Mouse (Mus musculus): ENCODE data around the gene Magi2.

The Magi2 gene

DNA sequence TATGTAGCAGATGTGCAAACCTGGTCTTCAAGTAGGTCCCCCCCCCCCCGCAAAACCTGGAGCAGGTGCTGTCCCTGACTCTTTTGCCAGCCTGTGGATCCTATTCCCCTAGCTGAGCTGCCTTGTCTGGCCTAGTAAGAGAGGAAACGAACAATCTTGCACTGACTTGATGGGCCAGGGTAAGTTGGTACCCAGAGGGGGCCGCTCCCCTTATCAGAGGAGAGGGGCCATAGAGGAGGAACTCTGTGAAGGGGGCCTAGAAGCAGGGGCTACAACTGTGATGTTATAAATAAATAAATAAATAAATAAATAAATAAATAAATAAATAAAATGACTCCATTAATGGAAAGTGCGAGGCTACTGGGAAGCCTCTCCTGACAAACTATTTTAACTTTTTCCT is 848.0 kb downstream of the Magi2 start:
- no peak for DNase-seq (ENCODE audit: low read depth, low spot score)

GRCm38 (mm10) chr5:20078931-20079330 is 852.1 kb downstream of the Magi2 start:
- DNase-seq (ENCODE audit: low read depth, low spot score) = no peak

DNA sequence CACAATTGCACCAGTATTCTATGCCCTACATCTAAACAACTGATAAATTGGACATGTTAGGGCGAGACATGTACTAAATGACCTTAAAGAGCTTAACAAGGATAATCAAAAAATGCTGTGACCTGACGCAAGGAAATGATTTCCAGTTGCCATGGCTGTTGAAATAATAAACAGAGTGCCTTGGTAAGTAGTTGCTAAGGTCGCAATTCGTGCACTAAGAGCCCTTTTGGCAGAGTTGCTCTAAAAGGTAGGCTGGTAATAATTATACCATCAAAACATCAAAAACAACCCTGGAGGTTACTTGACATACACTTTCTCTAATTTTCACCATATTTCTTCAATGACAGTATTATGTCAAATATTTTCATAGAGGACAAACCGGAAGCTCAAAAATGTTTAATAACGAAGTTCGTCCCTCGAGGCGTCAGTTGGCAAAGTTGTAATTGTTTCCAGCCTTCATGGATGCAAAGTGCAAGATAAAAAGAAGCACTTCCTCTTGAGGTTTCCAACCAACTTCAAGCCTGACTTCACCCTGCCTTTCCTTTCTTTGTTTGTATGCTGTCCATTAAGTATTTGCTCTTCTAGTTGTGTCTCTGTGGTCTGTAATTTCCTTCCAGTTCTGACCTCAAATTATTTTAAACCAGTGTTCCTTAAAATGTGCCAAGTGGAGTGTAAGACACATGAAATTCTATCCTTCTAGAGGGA is 853.9 kb downstream of the Magi2 start:
- peak; percentile 65 for DNase-seq (ENCODE audit: low read depth, low spot score)

DNA sequence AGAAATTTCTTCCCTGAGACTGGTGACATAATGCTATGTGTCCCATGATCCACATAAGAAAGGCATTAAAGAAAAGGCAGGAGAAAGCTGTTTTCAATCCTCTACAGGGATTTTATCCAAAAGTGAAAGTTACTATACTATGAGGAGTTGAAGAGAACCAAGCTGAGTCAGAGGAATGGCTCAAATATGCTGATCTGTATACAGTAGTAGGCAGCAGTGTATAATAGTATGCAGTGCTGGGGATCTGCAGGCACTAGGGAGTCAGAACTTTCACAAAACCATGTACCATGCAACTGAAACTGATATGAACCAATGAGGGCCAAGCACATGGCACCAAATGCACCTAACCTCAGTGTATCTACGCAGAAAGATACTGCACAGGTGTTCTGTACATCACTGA is 855.5 kb downstream of the Magi2 start:
- no peak for DNase-seq (ENCODE audit: low read depth, low spot score)

DNA sequence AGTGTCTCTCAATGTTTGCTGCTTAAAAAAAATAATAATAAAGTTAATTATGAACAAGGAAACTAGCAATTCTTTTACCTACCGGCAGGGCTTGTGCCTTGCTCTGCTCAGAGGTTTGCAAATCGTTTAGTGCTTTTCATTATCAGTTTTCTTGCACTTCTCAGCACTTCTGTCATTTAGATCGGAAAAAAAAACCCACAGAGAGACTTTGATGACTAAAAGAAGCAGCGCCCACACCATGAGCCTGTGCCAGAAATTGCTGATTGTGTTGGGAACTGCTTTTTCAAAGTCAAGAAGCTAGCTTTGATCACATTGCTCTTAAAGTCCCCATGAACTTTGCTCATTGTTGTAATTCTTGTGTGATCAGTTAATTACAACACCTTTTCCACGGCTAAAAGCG is 860.2 kb downstream of the Magi2 start:
- no peak for DNase-seq (ENCODE audit: low read depth, low spot score)

- DNase-seq (ENCODE audit: low read depth, low spot score) = no peak
These were observed 877.0 kb downstream of the Magi2 start for GRCm38 (mm10) chr5:20103869-20104268.

DNA sequence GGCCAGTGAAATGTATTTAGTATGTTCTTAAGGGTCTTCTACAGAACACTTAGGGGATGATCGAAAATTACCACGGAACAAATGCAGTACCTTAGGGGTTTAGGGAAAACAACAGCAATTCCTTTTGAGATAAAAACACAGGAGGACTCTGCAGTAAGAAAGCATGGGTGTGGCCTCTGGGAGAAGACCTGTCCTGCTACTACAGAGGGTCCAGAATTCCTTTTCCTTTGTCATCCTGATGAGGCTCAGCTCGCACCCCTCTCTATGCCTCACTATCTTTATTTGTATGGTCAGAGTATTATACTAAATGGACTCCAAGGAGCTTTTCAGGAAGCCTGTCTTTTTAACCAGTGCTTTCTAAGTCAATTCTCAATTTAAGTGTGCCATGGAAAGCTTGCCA is 877.7 kb downstream of the Magi2 start:
- no peak for DNase-seq (ENCODE audit: low read depth, low spot score)

- DNase-seq (ENCODE audit: low read depth, low spot score) = no peak
These were observed 882.7 kb downstream of the Magi2 start for GRCm38 (mm10) chr5:20109496-20109895.

- DNase-seq (ENCODE audit: low read depth, low spot score) = no peak
These were observed 890.3 kb downstream of the Magi2 start for GRCm38 (mm10) chr5:20117156-20117555.

- DNase-seq (ENCODE audit: low read depth, low spot score) = no peak
These were observed 913.4 kb downstream of the Magi2 start for GRCm38 (mm10) chr5:20140235-20140634.

DNA sequence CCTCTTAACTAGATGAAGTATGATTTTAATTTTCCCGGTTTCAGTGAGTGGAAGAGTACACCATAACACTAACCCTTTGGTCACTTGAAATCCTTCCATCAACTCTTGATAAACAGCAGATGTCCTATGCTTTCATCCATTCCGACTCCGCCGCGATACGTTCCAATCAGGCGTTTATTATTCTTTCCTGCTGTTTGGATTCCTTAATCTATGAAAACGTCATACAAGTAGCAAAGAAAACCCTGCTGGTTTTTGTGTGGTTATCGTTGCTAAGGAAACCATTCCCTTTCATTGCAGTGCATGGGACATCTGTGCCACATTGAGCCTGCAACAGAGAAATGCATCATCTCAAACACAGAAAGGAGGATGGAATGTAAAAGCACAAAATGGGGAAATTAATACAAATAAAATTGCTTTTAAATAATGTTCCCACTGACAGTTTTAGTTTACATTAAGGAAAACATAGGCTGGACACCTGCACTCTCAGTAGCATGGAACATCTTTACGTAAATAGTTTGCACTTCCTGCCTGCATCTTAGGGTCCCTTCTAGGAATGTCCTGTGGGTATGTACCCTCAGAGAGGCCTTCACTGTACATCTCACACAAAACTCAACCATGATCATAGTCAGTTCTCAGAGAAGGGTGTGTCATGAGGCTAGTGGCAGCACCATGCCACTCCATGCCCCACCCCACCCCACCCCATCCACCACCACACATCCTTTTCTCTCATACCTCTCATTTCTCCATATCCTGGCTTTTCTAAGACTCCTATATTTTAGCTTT is 914.0 kb downstream of the Magi2 start:
- DNase-seq (ENCODE audit: low read depth, low spot score) = peak; percentile 48

DNA sequence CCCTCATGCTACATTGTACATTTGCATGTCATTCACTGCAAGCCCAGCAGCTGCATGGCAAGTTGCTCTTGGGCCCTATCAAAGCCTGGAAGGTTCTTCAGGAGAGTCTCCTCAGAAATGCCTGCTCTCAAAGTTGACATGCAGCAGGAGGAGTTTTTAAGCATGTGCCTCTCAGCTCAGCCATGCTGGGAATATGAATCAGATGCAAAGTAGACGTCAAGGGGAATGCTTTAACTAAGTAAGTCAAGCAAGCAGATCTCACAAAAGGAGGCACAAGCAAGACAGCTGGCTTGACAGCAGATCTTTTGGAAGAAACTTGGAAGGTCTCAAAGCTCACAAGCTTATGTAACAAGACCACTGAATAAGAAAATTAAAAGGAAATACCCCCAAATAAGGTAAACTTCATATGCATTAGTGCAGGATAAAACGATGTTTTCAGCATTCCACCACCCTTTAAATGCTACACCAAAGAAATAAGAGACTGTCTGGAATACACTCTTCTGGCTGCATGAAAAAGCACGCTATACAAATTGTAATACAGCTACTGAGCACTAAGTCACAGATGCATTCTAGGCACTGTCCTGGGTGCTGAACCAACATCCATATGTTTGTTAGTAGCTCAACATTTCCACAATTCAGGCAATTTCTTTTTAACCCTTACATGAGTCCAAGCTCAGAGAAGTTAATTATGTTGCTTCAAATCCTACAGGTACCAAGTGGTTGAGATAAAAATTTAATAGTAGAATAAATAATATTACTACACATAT is 926.7 kb downstream of the Magi2 start:
- peak; percentile 20 for DNase-seq (ENCODE audit: low read depth, low spot score)

DNA sequence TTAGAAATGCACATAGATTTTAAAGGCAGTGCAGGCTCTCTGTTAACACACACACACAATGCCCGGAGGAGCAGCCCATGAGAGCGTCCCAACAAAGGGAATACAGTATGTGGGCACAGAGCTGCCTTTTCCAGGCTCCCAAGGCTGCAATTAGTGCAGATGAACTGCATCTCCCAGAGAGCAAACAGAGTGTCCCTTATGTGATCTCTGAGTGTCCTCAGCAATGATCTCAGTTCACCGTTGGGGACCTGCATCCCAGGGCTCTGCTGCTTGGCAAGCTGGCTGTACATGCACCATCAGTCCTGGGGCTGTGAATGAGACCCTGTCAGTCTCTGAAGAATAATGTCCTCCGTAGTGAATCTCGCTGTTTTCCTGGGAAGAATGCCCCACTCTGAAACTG is 969.9 kb downstream of the Magi2 start:
- DNase-seq (ENCODE audit: low read depth, low spot score) = no peak

DNA sequence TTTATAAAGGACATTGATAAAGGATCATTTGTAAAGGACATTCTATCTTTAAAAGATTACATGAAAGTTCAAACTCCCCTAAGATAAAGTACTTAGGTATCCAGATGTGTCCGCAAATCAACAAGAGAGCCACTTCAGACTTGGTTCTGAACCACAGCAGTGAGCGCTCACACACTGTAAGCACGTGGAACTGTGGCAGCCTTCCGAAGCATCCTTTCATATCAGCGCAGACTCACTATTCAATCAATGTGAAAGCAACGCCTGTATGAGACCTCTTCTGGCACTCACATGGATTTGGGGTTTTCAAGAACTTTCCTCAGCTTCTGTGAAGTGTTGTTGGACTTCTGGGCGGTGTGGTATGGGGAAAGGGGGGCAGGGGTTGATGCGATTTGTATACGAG is 970.6 kb downstream of the Magi2 start:
- DNase-seq (ENCODE audit: low read depth, low spot score) = no peak

DNA sequence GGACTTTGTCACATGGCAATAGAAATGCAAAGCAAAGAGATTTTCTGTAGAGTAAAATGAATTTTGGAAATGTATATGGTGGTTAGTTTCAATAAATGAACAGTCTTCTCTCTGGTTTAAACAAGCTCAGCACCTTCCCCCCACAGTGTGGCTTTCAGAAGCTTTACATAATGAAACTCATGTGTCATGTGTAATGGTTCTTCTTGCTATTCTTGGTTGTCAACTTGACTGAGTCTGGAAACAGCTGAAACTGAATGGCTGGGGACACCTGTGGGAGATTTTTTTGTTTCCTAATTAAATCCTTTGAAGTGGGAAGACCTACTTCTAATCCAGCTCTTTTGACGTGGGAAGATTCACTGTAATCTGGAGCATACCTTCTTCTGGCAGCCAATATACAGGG is 974.5 kb downstream of the Magi2 start:
- DNase-seq (ENCODE audit: low read depth, low spot score) = no peak

GRCm38 (mm10) chr5:20208110-20208509 is 981.3 kb downstream of the Magi2 start:
- no peak for DNase-seq (ENCODE audit: low read depth, low spot score)

DNA sequence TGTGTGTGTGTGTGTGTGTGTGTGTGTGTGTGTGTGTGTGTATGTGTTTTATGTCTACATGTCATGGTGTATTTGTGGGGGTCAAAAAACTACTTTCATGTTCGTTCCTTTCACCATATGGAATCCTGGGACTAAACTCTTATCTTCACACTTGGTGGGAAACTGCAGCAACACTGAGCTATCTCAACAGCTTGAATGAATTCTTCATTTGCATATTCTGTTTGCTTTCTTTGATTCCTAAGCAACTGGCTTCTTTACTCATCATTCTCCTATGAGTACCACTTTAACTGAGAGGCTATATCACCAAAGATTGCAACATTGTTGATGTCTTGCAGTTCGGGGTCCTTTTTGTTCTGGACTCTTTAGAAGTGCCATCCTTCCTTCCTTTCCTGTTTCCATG is 986.5 kb downstream of the Magi2 start:
- DNase-seq (ENCODE audit: low read depth, low spot score) = no peak

DNA sequence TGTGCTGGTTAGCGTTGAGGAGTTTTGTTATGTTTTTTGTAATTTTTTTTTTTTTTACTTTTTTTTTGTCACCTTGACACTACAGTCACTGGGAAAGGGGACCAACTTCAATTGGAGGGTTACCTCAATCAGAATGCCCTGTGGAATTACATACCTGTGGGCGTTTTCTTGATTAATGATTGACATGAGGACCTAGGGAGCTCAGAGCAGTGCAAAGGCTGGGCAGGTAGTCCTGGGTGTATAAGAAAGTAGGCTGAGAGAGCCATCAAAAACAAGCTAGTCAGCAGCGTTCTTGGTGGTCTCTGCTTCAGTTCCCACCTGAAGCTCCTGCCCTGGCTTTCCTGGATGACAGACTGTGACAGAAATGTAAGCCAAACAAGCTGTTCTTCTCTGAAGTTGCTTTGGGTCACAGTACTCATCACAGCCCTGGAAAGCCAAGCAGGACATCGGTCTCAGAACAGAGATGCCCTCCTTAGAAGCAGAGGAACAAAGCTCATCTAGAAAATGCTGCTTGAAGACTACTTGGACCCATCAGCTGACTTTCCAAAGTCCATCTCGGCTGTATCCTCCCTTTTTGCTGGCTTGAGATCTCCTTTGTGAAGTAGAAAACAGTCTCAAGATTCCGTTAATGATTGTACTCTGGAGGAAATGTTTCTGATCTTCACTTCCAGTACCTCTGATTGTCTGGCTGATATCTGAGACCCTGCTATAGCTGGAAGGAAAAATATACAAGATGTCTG is 999.8 kb downstream of the Magi2 start:
- no peak for DNase-seq (ENCODE audit: low read depth, low spot score)

DNA sequence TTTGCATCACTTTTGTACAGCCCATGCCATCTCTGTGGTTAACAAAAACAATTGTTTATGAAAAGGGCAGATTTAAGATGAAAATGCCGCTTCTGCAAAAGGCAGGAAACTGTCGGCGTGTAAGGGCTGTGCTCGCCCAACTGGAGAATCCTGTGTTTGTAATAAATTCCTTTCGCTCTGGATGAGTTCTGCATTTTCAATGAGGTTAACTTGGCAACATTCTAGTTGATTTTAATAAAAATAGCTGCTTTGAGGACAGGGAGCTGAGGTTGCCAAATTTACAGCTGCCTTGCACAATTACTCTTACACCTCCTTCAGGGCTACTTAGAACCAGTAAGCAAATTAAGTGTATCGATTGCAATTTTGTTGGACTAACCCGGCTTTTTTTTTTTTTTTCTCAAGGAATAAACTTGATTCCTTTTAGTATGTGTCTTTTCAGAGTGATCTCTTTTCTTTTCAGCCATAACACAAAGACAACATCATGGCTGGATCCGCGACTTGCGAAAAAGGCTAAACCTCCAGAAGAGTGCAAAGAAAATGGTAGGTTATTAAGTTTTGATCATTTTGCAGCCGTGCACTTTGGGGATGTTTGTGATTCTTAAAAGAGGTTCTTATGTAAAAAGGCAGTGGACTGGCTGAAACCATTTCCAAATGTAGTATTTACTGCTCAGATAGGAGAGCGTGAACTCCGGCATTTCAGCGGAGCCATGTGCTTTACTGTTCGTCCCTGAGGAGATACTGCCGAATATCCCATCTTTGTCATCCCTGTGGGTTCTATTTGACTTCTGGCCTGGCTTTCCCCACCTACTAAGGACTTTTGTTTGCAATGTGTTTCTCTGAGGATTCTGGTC is 1001.3 kb downstream of the Magi2 start:
- no peak for DNase-seq (ENCODE audit: low read depth, low spot score)

DNA sequence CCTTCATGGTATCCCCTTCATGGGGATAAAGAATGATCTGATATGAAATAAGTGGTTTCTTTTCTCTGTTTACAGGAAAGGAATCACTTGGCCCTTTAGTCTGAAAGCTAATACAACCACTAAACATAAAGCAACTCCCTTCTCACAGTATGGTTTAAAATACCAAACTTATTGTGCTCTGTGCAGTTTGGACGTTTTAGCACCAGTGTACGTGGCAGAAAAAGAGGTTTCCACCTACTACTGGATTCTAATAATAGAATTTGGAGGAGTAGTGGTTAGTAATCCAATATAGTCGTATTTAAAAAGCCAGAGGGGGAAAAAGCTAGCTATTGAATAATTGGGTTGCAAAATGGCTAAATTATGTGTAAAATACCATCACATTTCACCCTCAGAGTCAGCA is 1005.1 kb downstream of the Magi2 start:
- no peak for DNase-seq (ENCODE audit: low read depth, low spot score)

GRCm38 (mm10) chr5:20241523-20241922 is 1014.7 kb downstream of the Magi2 start:
- no peak for DNase-seq (ENCODE audit: low read depth, low spot score)

Measured in forelimb bud, embryonic 11.5 days (tissue).